Mouse (Mus musculus) midbrain, embryonic 13.5 days (tissue): ENCODE measurements at regions not wholly inside any gene's neighbourhood (a gene's known extent, or its start where the extent isn't known, plus 50 kb on each side); places are given as distances from the start of the nearest gene placed in this dataset.

Experiments
- ATAC-seq: fragments of 200-750 bp; cut with Nextera tagmentation; 2 replicates; pipeline ENCODE4 v1.8.0; 2017; ENCODE audit warnings: mild to moderate bottlenecking, moderate TSS enrichment, moderate library complexity
- H3K27ac ChIP-seq: fragments of 300-500 bp; sonication (generic); 2 replicates; pipeline ENCODE4 v1.5.1; 2015; ENCODE audit warnings: inconsistent platforms, mild to moderate bottlenecking, moderate library complexity
- H3K27me3 ChIP-seq: fragments of 300-500 bp; sonication (generic); 2 replicates; pipeline ENCODE4 v1.6.1; 2015; ENCODE audit warnings: mild to moderate bottlenecking, inconsistent platforms
- H3K36me3 ChIP-seq: fragments of 300-500 bp; sonication (generic); 2 replicates; pipeline ENCODE4 v1.6.1; 2015; ENCODE audit warnings: mild to moderate bottlenecking, inconsistent platforms
- H3K4me1 ChIP-seq: fragments of 300-500 bp; sonication (generic); replicated peaks from 2 replicates; pipeline ENCODE4 v1.6.1; 2015; ENCODE audit warnings: inconsistent platforms
- H3K4me2 ChIP-seq: fragments of 300-500 bp; sonication (generic); replicated peaks from 2 replicates; pipeline ENCODE4 v1.6.1; 2015; ENCODE audit warnings: moderate library complexity, mild to moderate bottlenecking, inconsistent platforms
- H3K4me3 ChIP-seq: fragments of 300-500 bp; sonication (generic); replicated peaks from 2 replicates; pipeline ENCODE4 v1.5.1; 2015; ENCODE audit warnings: mild to moderate bottlenecking, inconsistent platforms
- H3K9ac ChIP-seq: fragments of 300-500 bp; sonication (generic); replicated peaks from 2 replicates; pipeline ENCODE4 v1.6.1; 2015; ENCODE audit warnings: mild to moderate bottlenecking, inconsistent platforms
- H3K9me3 ChIP-seq: fragments of 300-500 bp; sonication (generic); 2 replicates; pipeline ENCODE4 v1.6.1; 2016; ENCODE audit warnings: mild to moderate bottlenecking, inconsistent platforms
- WGBS: fragments of 180-500 bp; shearing (Covaris S2); methylation state at CpG from one replicate; pipeline ENCODE4 v1.1.7; 2015; 5-methylcytosine and 5-hydroxymethylcytosine counted together

- Histone ChIP-seq H3K4me2 (no peak overlapping the region), H3K27ac (no peak overlapping the region), H3K27me3 (no peaks in the 10 kb centered on the region), H3K4me1 (no peaks in the 10 kb centered on the region), H3K9ac (no peak overlapping the region), H3K36me3 (no peaks in the 10 kb centered on the region), H3K9me3 (no peaks in the 10 kb centered on the region), H3K4me3 (no peak overlapping the region)
- WGBS = 78% methylated on average over 8 of the region's 8 CpGs
- no peak for ATAC-seq
These were observed 137.7 kb downstream of the Ube2u start for GRCm38 (mm10) chr4:100616161-100616915.

GRCm38 (mm10) chr4:100616916-100617488, 138.4 kb downstream of the Ube2u start:
- no peak for ATAC-seq
- Histone ChIP-seq H3K27ac (peak overlapping the region; percentile 39; the same call in 1 of the 2 replicates), H3K36me3 (no peaks in the 10 kb centered on the region), H3K4me1 (no peaks in the 10 kb centered on the region), H3K9ac (no peak overlapping the region), H3K4me3 (no peak overlapping the region), H3K9me3 (no peaks in the 10 kb centered on the region), H3K27me3 (no peaks in the 10 kb centered on the region), H3K4me2 (no peak overlapping the region)
- WGBS = 72% methylated on average over 11 of the region's 11 CpGs

DNA sequence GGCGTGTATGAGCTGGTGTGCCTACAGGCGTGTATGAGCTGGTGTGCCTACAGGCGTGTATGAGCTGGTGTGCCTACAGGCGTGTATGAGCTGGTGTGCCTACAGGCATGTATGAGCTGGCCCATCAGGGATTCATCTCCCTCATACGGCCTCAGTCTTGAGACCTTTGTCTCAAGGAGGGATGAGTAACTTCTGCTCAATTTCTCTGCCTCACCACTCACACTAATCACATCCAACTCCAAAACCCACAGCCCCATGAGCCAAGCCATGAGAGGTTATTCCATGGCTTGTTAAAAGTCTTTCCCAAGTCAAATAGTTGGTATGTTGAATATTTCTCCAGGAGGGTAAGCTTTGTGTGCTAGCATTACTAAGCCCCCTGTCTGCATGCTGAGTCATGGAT, 146.0 kb downstream of the Ube2u start:
- H3K36me3 ChIP-seq = no peaks in the 10 kb centered on the region
- no peaks in the 10 kb centered on the region for H3K27me3 ChIP-seq
- H3K4me3 ChIP-seq = no peak overlapping the region
- no peak overlapping the region for H3K4me2 ChIP-seq
- no peaks in the 10 kb centered on the region for H3K4me1 ChIP-seq
- H3K27ac ChIP-seq = no peak overlapping the region
- H3K9me3 ChIP-seq = no peaks in the 10 kb centered on the region
- 97% methylated on average over 4 of the region's 5 CpGs for WGBS
- ATAC-seq = no peak
- H3K9ac ChIP-seq = no peak overlapping the region

DNA sequence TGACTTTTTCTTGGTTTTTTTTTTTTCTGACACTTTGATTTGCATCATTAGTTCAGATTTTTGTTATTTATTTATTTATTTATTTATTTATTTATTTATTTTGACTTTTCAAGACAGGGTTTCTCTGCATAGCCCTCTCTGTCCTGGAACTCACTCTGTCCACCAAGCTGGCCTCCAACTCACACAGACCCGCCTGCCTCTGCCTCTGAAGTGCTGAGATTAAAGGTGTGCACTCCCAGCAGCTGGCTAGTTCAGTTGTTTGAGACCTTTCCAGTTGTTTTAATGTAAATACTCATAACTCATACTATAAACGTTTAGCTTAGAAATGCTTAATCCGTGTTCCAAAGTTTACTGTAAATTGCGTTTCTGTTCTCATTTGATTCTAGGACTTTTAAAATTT, 147.9 kb downstream of the Ube2u start:
- Histone ChIP-seq H3K36me3 (no peaks in the 10 kb centered on the region), H3K27ac (no peak overlapping the region), H3K9ac (no peak overlapping the region), H3K27me3 (no peaks in the 10 kb centered on the region), H3K4me3 (no peak overlapping the region), H3K4me2 (no peak overlapping the region), H3K9me3 (no peaks in the 10 kb centered on the region), H3K4me1 (no peaks in the 10 kb centered on the region)
- 89% methylated on average over 4 of the region's 4 CpGs for WGBS
- ATAC-seq = no peak

DNA sequence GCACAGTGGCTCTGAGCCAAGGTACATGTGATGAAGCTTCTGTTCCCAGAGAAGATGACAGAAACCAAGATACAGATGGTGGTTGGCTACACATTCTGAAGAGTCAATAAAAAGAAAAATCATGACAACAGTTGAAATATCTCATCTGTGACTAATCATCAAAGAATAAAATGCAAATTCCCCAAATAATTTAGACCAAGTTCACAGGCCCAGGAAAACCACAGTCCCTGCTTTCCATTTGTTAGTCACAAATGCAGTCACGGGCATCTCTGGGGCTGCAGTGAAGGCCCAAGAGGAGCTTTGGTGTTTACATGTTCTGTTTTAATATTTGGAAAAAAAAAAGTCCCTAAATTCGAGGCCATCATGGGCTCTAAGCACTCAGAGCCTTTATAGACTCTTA, 142.1 kb upstream of the Cachd1 start:
- no peak for ATAC-seq
- no peak overlapping the region for H3K4me2 ChIP-seq

DNA sequence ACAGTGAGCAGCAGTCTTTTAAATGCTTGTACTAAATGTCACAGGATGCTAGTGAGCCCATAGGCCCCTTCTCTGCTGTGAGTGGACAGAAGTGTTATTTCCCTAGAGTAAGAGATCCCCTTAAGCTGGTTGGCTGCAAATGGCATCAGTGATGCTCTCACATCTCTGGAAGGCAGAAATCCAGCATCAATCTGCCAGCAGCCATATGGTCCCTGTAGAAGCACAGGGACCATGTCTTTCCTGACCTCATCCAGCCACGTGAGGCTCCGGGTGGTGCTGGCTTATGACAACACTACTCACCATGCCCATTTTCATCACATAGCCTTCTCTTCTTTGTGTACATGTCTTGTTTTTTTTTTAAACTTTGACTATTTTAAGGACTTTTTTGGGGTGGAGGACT, 138.9 kb upstream of the Cachd1 start:
- H3K4me2 ChIP-seq = no peak overlapping the region
- no peak overlapping the region for H3K4me3 ChIP-seq
- H3K4me1 ChIP-seq = no peaks in the 10 kb centered on the region
- ATAC-seq = no peak
- H3K9ac ChIP-seq = no peak overlapping the region
- WGBS = 94% methylated on average over 2 of the region's 2 CpGs
- H3K9me3 ChIP-seq = no peaks in the 10 kb centered on the region; the same call in 1 of the 2 replicates
- H3K27me3 ChIP-seq = no peaks in the 10 kb centered on the region
- no peak overlapping the region for H3K27ac ChIP-seq
- no peaks in the 10 kb centered on the region for H3K36me3 ChIP-seq

More for the DNA sequence above, 142.1 kb upstream of the Cachd1 start:
- H3K27ac ChIP-seq = no peak overlapping the region
- peaks cover 8% of the 10 kb centered on the region; the same call in 1 of the 2 replicates for H3K9me3 ChIP-seq
- H3K4me3 ChIP-seq = no peak overlapping the region
- H3K36me3 ChIP-seq = no peaks in the 10 kb centered on the region
- H3K4me1 ChIP-seq = no peaks in the 10 kb centered on the region
- H3K9ac ChIP-seq = no peak overlapping the region
- 57% methylated on average over 2 of the region's 2 CpGs for WGBS
- H3K27me3 ChIP-seq = no peaks in the 10 kb centered on the region

DNA sequence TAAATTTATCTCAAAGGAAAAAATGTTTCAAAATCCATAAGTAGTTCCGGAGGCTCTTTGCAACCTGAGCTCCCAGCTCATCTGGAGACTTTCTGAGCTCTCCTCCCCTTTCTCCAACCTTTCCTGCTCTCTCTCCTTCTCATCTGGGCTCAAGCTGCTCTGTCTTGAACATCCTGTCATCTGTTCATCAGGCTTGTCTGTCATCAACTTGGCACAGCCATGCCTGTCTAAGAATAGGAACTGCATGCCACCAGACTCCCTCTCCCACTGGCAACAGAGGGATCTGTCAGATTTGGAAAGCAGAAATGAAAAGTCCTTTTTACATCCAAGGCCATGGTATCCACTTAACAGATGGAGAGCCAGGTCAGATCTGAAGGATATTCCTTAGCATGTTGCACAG, 115.3 kb upstream of the Cachd1 start:
- Histone ChIP-seq H3K9ac (no peak overlapping the region), H3K27me3 (no peaks in the 10 kb centered on the region), H3K4me1 (peaks cover 7% of the 10 kb centered on the region), H3K27ac (no peak overlapping the region), H3K4me2 (no peak overlapping the region), H3K9me3 (no peaks in the 10 kb centered on the region), H3K4me3 (no peak overlapping the region), H3K36me3 (no peaks in the 10 kb centered on the region)
- 97% methylated on average over 1 of the region's 1 CpGs for WGBS
- ATAC-seq = no peak

- H3K4me3 ChIP-seq = no peak overlapping the region
- H3K27me3 ChIP-seq = no peaks in the 10 kb centered on the region
- H3K27ac ChIP-seq = peak overlapping the region; percentile 59
- no peaks in the 10 kb centered on the region for H3K9me3 ChIP-seq
- H3K4me2 ChIP-seq = no peak overlapping the region
- peak; percentile 89 for ATAC-seq
- H3K9ac ChIP-seq = no peak overlapping the region
- H3K36me3 ChIP-seq = no peaks in the 10 kb centered on the region
- peaks cover 7% of the 10 kb centered on the region for H3K4me1 ChIP-seq
- 16% methylated on average over 5 of the region's 5 CpGs for WGBS
These were observed 111.7 kb upstream of the Cachd1 start for GRCm38 (mm10) chr4:100664619-100665264.

DNA sequence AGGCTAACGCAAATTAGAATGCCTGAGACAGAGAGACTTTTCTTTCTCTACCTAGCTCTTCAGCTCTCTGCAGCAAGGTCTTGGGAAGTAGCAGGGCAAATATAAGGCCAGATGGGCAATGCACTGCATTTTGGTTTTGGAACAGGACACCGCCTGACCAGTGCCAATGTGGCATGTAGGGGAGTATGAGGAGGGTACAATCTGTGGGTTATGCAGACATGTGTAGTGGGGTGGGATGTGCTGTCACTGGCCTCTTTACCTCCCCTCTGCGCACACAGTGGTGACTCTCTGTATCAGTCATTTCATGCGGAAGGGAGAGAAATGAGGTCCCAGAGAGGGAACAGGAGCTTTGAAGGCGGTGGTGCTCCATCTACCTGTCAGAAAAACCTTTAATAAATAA, 105.9 kb upstream of the Cachd1 start:
- no peak for ATAC-seq

GRCm38 (mm10) chr4:100674916-100675315, 101.6 kb upstream of the Cachd1 start:
- Histone ChIP-seq H3K4me2 (no peak overlapping the region), H3K4me1 (no peaks in the 10 kb centered on the region), H3K9ac (no peak overlapping the region), H3K4me3 (no peak overlapping the region), H3K27ac (no peak overlapping the region), H3K9me3 (no peaks in the 10 kb centered on the region), H3K36me3 (no peaks in the 10 kb centered on the region), H3K27me3 (no peaks in the 10 kb centered on the region)
- WGBS = 86% methylated on average over 4 of the region's 4 CpGs
- ATAC-seq = no peak

More for the DNA sequence above, 105.9 kb upstream of the Cachd1 start:
- H3K4me3 ChIP-seq = no peak overlapping the region
- no peaks in the 10 kb centered on the region for H3K27me3 ChIP-seq
- no peaks in the 10 kb centered on the region for H3K9me3 ChIP-seq
- H3K36me3 ChIP-seq = no peaks in the 10 kb centered on the region
- H3K9ac ChIP-seq = no peak overlapping the region
- H3K27ac ChIP-seq = no peak overlapping the region
- H3K4me2 ChIP-seq = no peak overlapping the region
- WGBS = 88% methylated on average over 5 of the region's 5 CpGs
- H3K4me1 ChIP-seq = no peaks in the 10 kb centered on the region

DNA sequence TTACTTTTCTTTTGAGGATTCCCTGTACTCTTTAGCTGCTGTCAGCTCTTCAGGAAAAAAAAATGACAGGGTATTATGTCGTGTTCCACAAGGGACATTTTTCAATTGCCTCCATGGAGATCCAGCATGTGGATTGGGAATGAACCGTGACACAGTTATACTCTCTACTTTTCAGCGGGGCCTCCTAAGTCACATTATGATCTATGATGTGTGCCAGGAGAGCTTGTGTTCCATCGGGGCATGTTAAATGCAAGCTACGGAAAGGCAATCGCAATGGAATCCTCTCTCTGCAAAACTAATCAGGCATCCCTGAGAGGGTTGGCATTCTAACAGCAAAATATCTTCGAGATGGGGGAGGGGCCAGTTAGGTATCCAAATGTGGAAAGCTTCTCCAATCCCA, 92.7 kb upstream of the Cachd1 start:
- Histone ChIP-seq H3K9ac (no peak overlapping the region), H3K27ac (no peak overlapping the region), H3K4me2 (no peak overlapping the region), H3K4me1 (no peaks in the 10 kb centered on the region; the same call in 1 of the 2 replicates), H3K36me3 (no peaks in the 10 kb centered on the region), H3K9me3 (no peaks in the 10 kb centered on the region), H3K27me3 (no peaks in the 10 kb centered on the region), H3K4me3 (no peak overlapping the region)
- 49% methylated on average over 7 of the region's 7 CpGs for WGBS
- ATAC-seq = no peak

- H3K9ac ChIP-seq = no peak overlapping the region
- H3K4me2 ChIP-seq = no peak overlapping the region
- H3K36me3 ChIP-seq = 0 out of 2 replicates have a peak, but pooled peaks cover 2% of the 10 kb centered on the region
- no peak overlapping the region for H3K27ac ChIP-seq
- 88% methylated on average over 5 of the region's 5 CpGs for WGBS
- no peaks in the 10 kb centered on the region for H3K27me3 ChIP-seq
- H3K9me3 ChIP-seq = no peaks in the 10 kb centered on the region
- no peak for ATAC-seq
- H3K4me1 ChIP-seq = no peaks in the 10 kb centered on the region
- H3K4me3 ChIP-seq = no peak overlapping the region
These were observed 76.5 kb upstream of the Cachd1 start for GRCm38 (mm10) chr4:100700002-100700401.
